7 mouse cellular contexts compared by ENCODE assay signal in genomic region chr4:58077536-58077935, GRCm38 (mm10).
"Had no signal": no experiment of that assay in that cellular context is flagged by ENCODE, and none has a peak within 500 bp of the region (broad histone marks: within the 10 kb centered on the region; RNA-seq: fewer than 3 reads in every experiment).

No protein-coding gene starts in this region.

- DNase-seq: gastrocnemius, postnatal 14 days; gastrocnemius, postnatal 36 days; heart, adult 18-20 months; heart, postnatal 36 days; kidney, adult 11 months; layer of hippocampus, adult 9-11 months; layer of hippocampus, postnatal 36 days had no signal
